Comparison of ENCODE assay signal across 15 mouse cellular contexts in genomic region chr1:33504371-33504770, GRCm38 (mm10).
"Had no signal": no experiment of that assay in that cellular context is flagged by ENCODE, and none has a peak within 500 bp of the region (broad histone marks: within the 10 kb centered on the region; RNA-seq: fewer than 3 reads in every experiment).

No protein-coding gene starts in this region.

- ATAC-seq: hindbrain, postnatal 0 days; intestine, embryonic 16.5 days; liver, embryonic 12.5 days had no signal

- DNase-seq: gastrocnemius, postnatal 14 days; gastrocnemius, postnatal 36 days; heart, adult 18-20 months; heart, postnatal 10 days; heart, postnatal 36 days; kidney, adult 11 months; kidney, adult 2 months; kidney, adult 9 months; kidney, postnatal 14 days; kidney, postnatal 36 days; layer of hippocampus, adult 9-11 months; layer of hippocampus, postnatal 36 days had no signal
